Mouse (Mus musculus) stomach, postnatal 0 days (tissue): ENCODE results near the gene Ptpn11.

Experiments used
- CTCF ChIP-seq: IDR thresholded peaks from 2 replicates; pipeline ENCODE4 v1.5.1; 2016; ENCODE audit warnings: antibody characterized with exemption, low read depth, mild to moderate bottlenecking, moderate library complexity
- EP300 ChIP-seq: optimal IDR thresholded peaks from 2 replicates; pipeline ENCODE3; 2016; ENCODE audit warnings: antibody characterized with exemption

GRCm38 (mm10) chr5:121140276-121140675 lies 50.9 kb downstream of the Ptpn11 start:
- TF ChIP-seq CTCF (no peak), EP300 (no peak)
